Mouse (Mus musculus) neural tube, embryonic 11.5 days (tissue): ENCODE measurements around the gene Efna2. TPM values are rescaled to one million over a fixed set of nuclear protein-coding genes. Genes with fewer than 3 reads are reported as not detected.
A peak's percentile ranks its signal among the peaks of the same experiment; 100 is the strongest.

Source experiments
- ATAC-seq: fragments of 200-750 bp; cut with Nextera tagmentation; 2 replicates; pipeline ENCODE4 v1.8.0; 2017; ENCODE audit warnings: moderate number of reproducible peaks, mild to moderate bottlenecking, moderate TSS enrichment, moderate library complexity; ENCODE audit not compliant: insufficient read depth, low FRiP score, low TSS enrichment
- DNase-seq: peaks from one replicate; pipeline ENCODE4 v3.0.0-alpha.2; 2015; ENCODE audit warnings: low spot score
- H3K27ac ChIP-seq: fragments of 300-500 bp; sonication (generic); 2 replicates; pipeline ENCODE4 v1.5.1; 2014; ENCODE audit warnings: low read depth, mild to moderate bottlenecking, low read length
- H3K27me3 ChIP-seq: fragments of 300-500 bp; sonication (generic); 2 replicates; pipeline ENCODE4 v1.6.1; 2014; ENCODE audit warnings: mild to moderate bottlenecking, low read length, mixed read lengths; ENCODE audit not compliant: control insufficient read depth, insufficient read depth
- H3K36me3 ChIP-seq: fragments of 300-500 bp; sonication (generic); 2 replicates; pipeline ENCODE4 v1.6.1; 2014; ENCODE audit warnings: mild to moderate bottlenecking, low read length, moderate library complexity, mixed read lengths; ENCODE audit not compliant: control insufficient read depth, insufficient read depth
- H3K4me1 ChIP-seq: fragments of 300-500 bp; sonication (generic); 2 replicates; pipeline ENCODE4 v1.6.1; 2014; ENCODE audit warnings: low read length, mixed read lengths; ENCODE audit not compliant: control insufficient read depth, insufficient read depth
- H3K4me2 ChIP-seq: fragments of 300-500 bp; sonication (generic); 2 replicates; pipeline ENCODE4 v1.6.1; 2014; ENCODE audit warnings: low read depth, mild to moderate bottlenecking, moderate library complexity
- H3K4me3 ChIP-seq: fragments of 300-500 bp; sonication (generic); 2 replicates; pipeline ENCODE4 v1.5.1; 2014; ENCODE audit warnings: low read depth, low read length
- H3K9ac ChIP-seq: fragments of 300-500 bp; sonication (generic); 2 replicates; pipeline ENCODE4 v1.6.1; 2014; ENCODE audit warnings: mild to moderate bottlenecking, low read length
- H3K9me3 ChIP-seq: fragments of 300-500 bp; sonication (generic); 2 replicates; pipeline ENCODE4 v1.6.1; 2016; ENCODE audit warnings: low read length; ENCODE audit not compliant: control insufficient read depth
- WGBS: fragments of 180-500 bp; shearing (Covaris S2); extraction: QIAGEN DNeasy Blood & Tissue Kit; methylation state at CpG from one replicate; pipeline ENCODE4 v1.1.7; 2014; 5-methylcytosine and 5-hydroxymethylcytosine counted together
- polyA plus RNA-seq: library from polyadenylated mRNA; unstranded; fragments of >200 nt; fragmentation: Nextera tagmentation; extraction: Ambion mirVana; gene quantifications from 2 replicates; pipeline ENCODE4 v1.2.1, GENCODE M21; 2014

Efna2 gene
- polyA plus RNA-seq, 1 experiment from 2014 or later = 36.2 TPM

- Histone ChIP-seq H3K4me3 (no peak overlapping the region), H3K9ac (no peak overlapping the region), H3K9me3 (no peaks in the 10 kb centered on the region), H3K27ac (no peak overlapping the region), H3K27me3 (no peaks in the 10 kb centered on the region), H3K4me1 (peaks cover 35% of the 10 kb centered on the region), H3K36me3 (peaks cover 18% of the 10 kb centered on the region), H3K4me2 (0 out of 2 replicates have a peak overlapping the region, but pooled peaks have one; percentile 71)
- WGBS = 95% methylated on average over 7 of the region's 7 CpGs
- ATAC-seq (no peak), DNase-seq (no peak)
Measured at GRCm38 (mm10) chr10:80169651-80170050, 9.6 kb upstream of the Efna2 start.

- Histone ChIP-seq H3K4me2 (0 out of 2 replicates have a peak overlapping the region, but pooled peaks have one; percentile 71), H3K4me3 (no peak overlapping the region), H3K4me1 (peaks cover 33% of the 10 kb centered on the region), H3K36me3 (peaks cover 18% of the 10 kb centered on the region), H3K27ac (no peak overlapping the region), H3K27me3 (no peaks in the 10 kb centered on the region), H3K9me3 (no peaks in the 10 kb centered on the region), H3K9ac (no peak overlapping the region)
- no peak for ATAC-seq
- DNase-seq = no peak
- 96% methylated on average over 16 of the region's 16 CpGs for WGBS
Measured at GRCm38 (mm10) chr10:80170052-80170451, 9.2 kb upstream of the Efna2 start.

GRCm38 (mm10) chr10:80170601-80171021 lies 8.7 kb upstream of the Efna2 start:
- Histone ChIP-seq H3K36me3 (peaks cover 18% of the 10 kb centered on the region), H3K27ac (no peak overlapping the region), H3K9ac (no peak overlapping the region), H3K27me3 (no peaks in the 10 kb centered on the region), H3K4me1 (peaks cover 28% of the 10 kb centered on the region), H3K4me2 (no peak overlapping the region), H3K9me3 (no peaks in the 10 kb centered on the region), H3K4me3 (no peak overlapping the region)
- 97% methylated on average over 19 of the region's 19 CpGs for WGBS
- DNase-seq = no peak
- no peak for ATAC-seq

- Histone ChIP-seq H3K36me3 (peaks cover 18% of the 10 kb centered on the region), H3K4me1 (peaks cover 24% of the 10 kb centered on the region), H3K9me3 (no peaks in the 10 kb centered on the region), H3K9ac (no peak overlapping the region), H3K27me3 (no peaks in the 10 kb centered on the region), H3K4me3 (no peak overlapping the region), H3K27ac (no peak overlapping the region), H3K4me2 (no peak overlapping the region)
- DNase-seq (no peak), ATAC-seq (no peak)
- 92% methylated on average over 15 of the region's 15 CpGs for WGBS
Measured at GRCm38 (mm10) chr10:80171252-80171651, 8.0 kb upstream of the Efna2 start.

- Histone ChIP-seq H3K27ac (peak overlapping the region; percentile 74), H3K36me3 (peaks cover 18% of the 10 kb centered on the region), H3K9me3 (no peaks in the 10 kb centered on the region), H3K9ac (peak overlapping the region; percentile 60), H3K4me2 (peak overlapping the region; percentile 62; the same call in 1 of the 2 replicates), H3K4me3 (peak overlapping the region; percentile 48; the same call in 1 of the 2 replicates), H3K4me1 (peaks cover 19% of the 10 kb centered on the region), H3K27me3 (no peaks in the 10 kb centered on the region)
- ATAC-seq (no peak), DNase-seq (no peak)
- WGBS = 90% methylated on average over 45 of the region's 45 CpGs
Measured at GRCm38 (mm10) chr10:80171760-80172526, 7.3 kb upstream of the Efna2 start.

DNA sequence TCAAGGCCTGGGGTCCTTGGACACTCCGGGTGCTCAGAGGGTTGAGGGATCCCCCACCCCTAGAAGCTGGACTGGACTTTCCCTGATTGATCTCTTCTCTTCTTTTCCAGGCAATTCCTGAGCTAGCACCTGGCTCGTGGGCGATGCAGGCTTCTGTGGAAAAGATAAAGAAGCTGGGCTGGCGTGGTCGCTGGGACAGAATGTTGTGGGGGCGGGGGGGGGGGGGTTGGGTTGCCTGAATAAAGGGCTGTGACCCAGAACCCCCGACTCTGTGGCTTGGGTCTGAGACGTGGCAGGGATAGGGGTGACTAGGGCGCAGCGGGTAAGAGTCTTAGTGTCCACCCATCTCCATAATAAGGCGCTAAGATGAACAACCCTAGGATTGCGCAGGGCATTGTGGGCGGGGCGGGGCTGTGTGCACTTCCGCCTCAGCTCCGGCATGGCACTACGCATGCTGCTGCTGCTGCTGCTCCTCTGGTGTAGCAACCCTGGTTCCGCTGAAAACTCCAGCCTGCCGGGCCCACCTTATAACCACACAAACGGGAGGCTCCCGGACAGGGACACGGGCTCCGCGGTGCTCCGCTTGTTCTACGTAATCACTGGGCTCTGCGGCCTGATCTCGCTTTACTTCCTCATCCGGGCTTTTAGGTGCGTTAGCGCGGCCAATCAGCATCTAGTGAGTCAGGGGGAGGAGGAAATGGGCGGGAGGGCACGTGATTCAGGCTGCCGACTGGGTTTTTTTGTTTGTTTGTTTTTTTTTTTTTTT lies 6.6 kb upstream of the Efna2 start, which contains the start of gene 1600002K03Rik:
Gene 1600002K03Rik (plus strand): TSS at position 418 of the 766 bp plus-strand sequence.
- no peaks in the 10 kb centered on the region for H3K27me3 ChIP-seq
- peak within 1 kb of the TSS; percentile 60 for H3K9ac ChIP-seq
- no peaks in the 10 kb centered on the region for H3K9me3 ChIP-seq
- ATAC-seq = peak; percentile 71
- peak within 1 kb of the TSS; percentile 48 for H3K4me3 ChIP-seq
- DNase-seq = peak; percentile 90
- H3K27ac ChIP-seq = peak within 1 kb of the TSS; percentile 74
- peaks cover 18% of the 10 kb centered on the region for H3K36me3 ChIP-seq
- peaks cover 19% of the 10 kb centered on the region for H3K4me1 ChIP-seq
- H3K4me2 ChIP-seq = peak within 1 kb of the TSS; percentile 62
- WGBS = 9% methylated on average over 35 of the region's 35 CpGs

DNA sequence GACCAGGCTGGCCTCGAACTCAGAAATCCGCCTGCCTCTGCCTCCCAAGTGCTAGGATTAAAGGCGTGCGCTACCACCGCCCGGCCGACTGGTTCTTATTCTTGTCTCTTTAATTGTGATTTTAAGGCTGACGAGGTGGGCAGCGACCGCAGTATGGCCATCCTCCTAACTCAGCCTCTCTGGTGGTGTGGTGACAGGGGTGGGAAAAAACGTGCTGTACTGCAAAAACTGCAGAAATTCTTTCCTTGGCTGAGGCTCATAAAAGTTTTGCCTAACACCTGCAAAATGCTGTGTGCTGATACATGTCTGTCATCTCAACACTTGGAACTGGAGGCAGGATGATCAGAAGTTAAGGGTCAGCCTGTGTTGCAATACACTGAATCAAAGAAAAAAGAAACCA lies 5.9 kb upstream of the Efna2 start:
- no peak overlapping the region for H3K27ac ChIP-seq

DNA sequence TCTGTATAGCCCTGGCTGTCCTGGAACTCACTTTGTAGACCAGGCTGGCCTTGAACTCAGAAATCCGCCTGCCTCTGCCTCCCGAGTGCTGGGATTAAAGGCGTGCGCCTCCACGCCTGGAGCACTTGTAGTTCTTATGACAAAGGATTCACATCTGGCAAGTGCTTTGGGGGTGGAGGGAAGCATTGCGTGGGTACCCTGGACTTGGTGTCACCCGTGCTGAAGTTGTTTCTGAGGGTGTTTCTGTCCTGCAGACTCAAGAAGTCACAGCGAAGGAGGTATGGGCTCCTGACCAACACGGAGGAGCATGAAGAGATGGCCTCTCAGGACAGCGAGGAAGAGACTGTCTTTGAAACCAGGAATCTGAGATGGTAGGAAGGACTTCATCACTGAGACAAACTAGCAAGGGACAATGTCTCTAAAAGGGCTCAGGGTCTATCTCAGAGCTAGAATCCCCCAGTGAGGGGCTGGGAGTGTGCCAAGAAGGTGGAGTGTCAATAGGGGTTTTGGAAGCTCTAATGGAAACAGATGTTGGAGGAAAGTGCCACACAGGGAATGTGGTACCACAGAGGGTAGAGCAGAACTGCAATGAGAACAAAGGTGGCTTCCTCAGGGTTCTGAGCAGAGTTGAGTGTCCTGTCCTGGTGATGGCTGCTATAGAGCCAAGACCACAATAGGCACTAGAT lies 5.2 kb upstream of the Efna2 start:
- no peak for ATAC-seq
- H3K9me3 ChIP-seq = no peaks in the 10 kb centered on the region
- H3K4me3 ChIP-seq = no peak overlapping the region
- H3K9ac ChIP-seq = no peak overlapping the region
- WGBS = 91% methylated on average over 10 of the region's 10 CpGs
- no peak overlapping the region for H3K27ac ChIP-seq
- peaks cover 18% of the 10 kb centered on the region for H3K36me3 ChIP-seq
- H3K27me3 ChIP-seq = no peaks in the 10 kb centered on the region
- H3K4me2 ChIP-seq = no peak overlapping the region
- no peak for DNase-seq
- H3K4me1 ChIP-seq = peaks cover 13% of the 10 kb centered on the region

More for the DNA sequence above, 5.9 kb upstream of the Efna2 start:
- peak overlapping the region; percentile 48 for H3K4me3 ChIP-seq
- H3K36me3 ChIP-seq = peaks cover 18% of the 10 kb centered on the region
- H3K9ac ChIP-seq = peak overlapping the region; percentile 60
- peaks cover 19% of the 10 kb centered on the region for H3K4me1 ChIP-seq
- peak overlapping the region; percentile 62 for H3K4me2 ChIP-seq
- WGBS = 13% methylated on average over 11 of the region's 11 CpGs
- no peak for ATAC-seq
- no peak for DNase-seq
- no peaks in the 10 kb centered on the region for H3K27me3 ChIP-seq
- H3K9me3 ChIP-seq = no peaks in the 10 kb centered on the region
